Mouse (Mus musculus): ENCODE data around the gene Bcas3. TPM values are rescaled to one million over a fixed set of nuclear protein-coding genes. Genes with fewer than 3 reads are reported as not detected.
A peak's percentile ranks its signal among the peaks of the same experiment; 100 is the strongest.

The Bcas3 gene
- polyA plus RNA-seq, 1 experiment: 37.8 TPM

GRCm38 (mm10) chr11:85720269-85720773 lies 367.4 kb downstream of the Bcas3 start:
- Histone ChIP-seq H3K4me3 (ENCODE audit: low read depth, low read length) (no peak overlapping the region), H3K36me3 (ENCODE audit: control insufficient read depth, insufficient read depth, low read length, poor library complexity, severe bottlenecking) (no peaks in the 10 kb centered on the region), H3K4me1 (ENCODE audit: control insufficient read depth, insufficient read depth, low read length) (peaks cover 3% of the 10 kb centered on the region), H3K27ac (ENCODE audit: insufficient read depth, low read length) (no peak overlapping the region), H3K9ac (ENCODE audit: low read depth, poor library complexity, severe bottlenecking) (no peak overlapping the region), H3K9me3 (replicated peaks; ENCODE audit: control insufficient read depth, insufficient read depth, low read length, poor library complexity, severe bottlenecking) (no peaks in the 10 kb centered on the region), H3K27me3 (ENCODE audit: control insufficient read depth, insufficient read depth, low read length, poor library complexity, severe bottlenecking) (no peaks in the 10 kb centered on the region)
- no peak for TF ChIP-seq EP300 (IDR thresholded peaks at IDR 0.05; ENCODE audit: insufficient read depth, low read depth, low read length)
- no peak for TF ChIP-seq CTCF (IDR thresholded peaks at IDR 0.05; ENCODE audit: low read depth, low read length)
- no peak for TF ChIP-seq POLR2A (IDR thresholded peaks at IDR 0.05; ENCODE audit: insufficient read depth, low read length)

GRCm38 (mm10) chr11:85721986-85722385 lies 369.0 kb downstream of the Bcas3 start:
- Histone ChIP-seq H3K4me3 (ENCODE audit: low read depth, low read length) (no peak overlapping the region), H3K27ac (ENCODE audit: insufficient read depth, low read length) (no peak overlapping the region), H3K9me3 (replicated peaks; ENCODE audit: control insufficient read depth, insufficient read depth, low read length, poor library complexity, severe bottlenecking) (no peaks in the 10 kb centered on the region), H3K4me1 (ENCODE audit: control insufficient read depth, insufficient read depth, low read length) (no peaks in the 10 kb centered on the region), H3K9ac (ENCODE audit: low read depth, poor library complexity, severe bottlenecking) (no peak overlapping the region), H3K27me3 (ENCODE audit: control insufficient read depth, insufficient read depth, low read length, poor library complexity, severe bottlenecking) (no peaks in the 10 kb centered on the region), H3K36me3 (ENCODE audit: control insufficient read depth, insufficient read depth, low read length, poor library complexity, severe bottlenecking) (no peaks in the 10 kb centered on the region)
- TF ChIP-seq CTCF (IDR thresholded peaks at IDR 0.05; ENCODE audit: low read depth, low read length) (no peak), EP300 (IDR thresholded peaks at IDR 0.05; ENCODE audit: insufficient read depth, low read depth, low read length) (no peak), POLR2A (IDR thresholded peaks at IDR 0.05; ENCODE audit: insufficient read depth, low read length) (no peak)

DNA sequence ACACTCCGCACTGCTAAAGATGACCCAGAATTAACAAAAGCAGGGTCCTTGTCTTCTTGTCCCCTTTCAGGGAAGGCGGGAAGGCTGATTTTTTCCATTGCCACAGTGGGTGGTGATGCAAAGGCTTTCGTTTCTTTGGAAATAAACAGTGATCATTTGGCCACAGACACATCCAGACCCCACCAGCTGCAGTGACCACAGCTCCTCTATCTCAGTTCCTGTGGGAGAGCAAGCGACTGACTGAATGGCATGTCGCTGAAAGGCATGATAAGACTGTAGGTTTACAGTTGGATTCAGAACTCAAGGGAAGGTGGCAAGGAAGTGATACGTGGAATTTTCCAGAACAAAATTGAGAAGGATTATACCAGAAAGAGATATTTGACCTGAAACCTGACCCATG lies 371.2 kb downstream of the Bcas3 start:
- Histone ChIP-seq H3K4me3 (ENCODE audit: low read depth, low read length) (no peak overlapping the region), H3K4me1 (ENCODE audit: control insufficient read depth, insufficient read depth, low read length) (no peaks in the 10 kb centered on the region), H3K9ac (ENCODE audit: low read depth, poor library complexity, severe bottlenecking) (no peak overlapping the region), H3K36me3 (ENCODE audit: control insufficient read depth, insufficient read depth, low read length, poor library complexity, severe bottlenecking) (no peaks in the 10 kb centered on the region), H3K27ac (ENCODE audit: insufficient read depth, low read length) (no peak overlapping the region), H3K27me3 (ENCODE audit: control insufficient read depth, insufficient read depth, low read length, poor library complexity, severe bottlenecking) (no peaks in the 10 kb centered on the region), H3K9me3 (replicated peaks; ENCODE audit: control insufficient read depth, insufficient read depth, low read length, poor library complexity, severe bottlenecking) (no peaks in the 10 kb centered on the region)
- TF ChIP-seq EP300 (IDR thresholded peaks at IDR 0.05; ENCODE audit: insufficient read depth, low read depth, low read length): no peak
- no peak for TF ChIP-seq CTCF (IDR thresholded peaks at IDR 0.05; ENCODE audit: low read depth, low read length)
- TF ChIP-seq POLR2A (IDR thresholded peaks at IDR 0.05; ENCODE audit: insufficient read depth, low read length): no peak

GRCm38 (mm10) chr11:85729725-85730124 lies 376.8 kb downstream of the Bcas3 start:
- no peaks in the 10 kb centered on the region for H3K9me3 ChIP-seq (replicated peaks; ENCODE audit: control insufficient read depth, insufficient read depth, low read length, poor library complexity, severe bottlenecking)
- TF ChIP-seq POLR2A (IDR thresholded peaks at IDR 0.05; ENCODE audit: insufficient read depth, low read length) (no peak), EP300 (IDR thresholded peaks at IDR 0.05; ENCODE audit: insufficient read depth, low read depth, low read length) (no peak), CTCF (IDR thresholded peaks at IDR 0.05; ENCODE audit: low read depth, low read length) (no peak)
- no peaks in the 10 kb centered on the region for H3K27me3 ChIP-seq (ENCODE audit: control insufficient read depth, insufficient read depth, low read length, poor library complexity, severe bottlenecking)
- no peak overlapping the region for H3K4me3 ChIP-seq (ENCODE audit: low read depth, low read length)
- no peaks in the 10 kb centered on the region for H3K4me1 ChIP-seq (ENCODE audit: control insufficient read depth, insufficient read depth, low read length)
- H3K36me3 ChIP-seq (ENCODE audit: control insufficient read depth, insufficient read depth, low read length, poor library complexity, severe bottlenecking): no peaks in the 10 kb centered on the region
- H3K27ac ChIP-seq (ENCODE audit: insufficient read depth, low read length): no peak overlapping the region
- H3K9ac ChIP-seq (ENCODE audit: low read depth, poor library complexity, severe bottlenecking): no peak overlapping the region

DNA sequence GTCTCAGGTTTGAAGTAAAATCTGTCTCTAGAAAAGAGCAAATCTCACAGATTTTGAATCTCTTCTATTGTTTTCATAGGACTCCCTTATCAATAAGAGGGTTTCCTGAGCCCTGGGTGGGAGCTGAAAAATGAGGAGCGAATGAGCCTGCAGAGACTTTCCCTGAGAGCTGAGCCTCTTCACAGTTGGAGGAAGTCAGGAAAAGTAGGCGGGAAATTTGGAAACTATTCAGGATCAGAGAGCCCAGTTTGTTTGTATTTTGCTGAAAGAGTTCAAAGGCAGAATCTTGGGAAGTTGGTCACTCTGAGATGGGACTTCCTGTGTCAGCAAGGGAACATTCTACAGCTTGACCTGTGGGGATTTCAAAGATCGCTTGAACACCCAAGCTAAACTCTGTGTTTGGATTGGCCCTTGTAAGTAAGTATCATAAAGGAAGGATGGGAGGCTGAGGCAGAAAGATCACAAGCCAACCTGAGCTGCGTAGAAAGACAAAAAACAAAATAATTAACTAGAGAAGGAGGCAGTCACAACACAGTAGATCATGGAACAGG lies 379.6 kb downstream of the Bcas3 start:
- Histone ChIP-seq H3K27ac (ENCODE audit: insufficient read depth, low read length) (no peak overlapping the region), H3K4me3 (ENCODE audit: low read depth, low read length) (no peak overlapping the region), H3K27me3 (ENCODE audit: control insufficient read depth, insufficient read depth, low read length, poor library complexity, severe bottlenecking) (no peaks in the 10 kb centered on the region), H3K9me3 (replicated peaks; ENCODE audit: control insufficient read depth, insufficient read depth, low read length, poor library complexity, severe bottlenecking) (no peaks in the 10 kb centered on the region), H3K4me1 (ENCODE audit: control insufficient read depth, insufficient read depth, low read length) (no peaks in the 10 kb centered on the region), H3K9ac (ENCODE audit: low read depth, poor library complexity, severe bottlenecking) (no peak overlapping the region), H3K36me3 (ENCODE audit: control insufficient read depth, insufficient read depth, low read length, poor library complexity, severe bottlenecking) (no peaks in the 10 kb centered on the region)
- TF ChIP-seq EP300 (IDR thresholded peaks at IDR 0.05; ENCODE audit: insufficient read depth, low read depth, low read length) (no peak), POLR2A (IDR thresholded peaks at IDR 0.05; ENCODE audit: insufficient read depth, low read length) (no peak), CTCF (IDR thresholded peaks at IDR 0.05; ENCODE audit: low read depth, low read length) (no peak)

- no peaks in the 10 kb centered on the region for H3K27me3 ChIP-seq (ENCODE audit: control insufficient read depth, insufficient read depth, low read length, poor library complexity, severe bottlenecking)
- no peak overlapping the region for H3K4me3 ChIP-seq (ENCODE audit: low read depth, low read length)
- H3K9me3 ChIP-seq (replicated peaks; ENCODE audit: control insufficient read depth, insufficient read depth, low read length, poor library complexity, severe bottlenecking): no peaks in the 10 kb centered on the region
- TF ChIP-seq CTCF (IDR thresholded peaks at IDR 0.05; ENCODE audit: low read depth, low read length): peak; percentile 18
- no peak for TF ChIP-seq EP300 (IDR thresholded peaks at IDR 0.05; ENCODE audit: insufficient read depth, low read depth, low read length)
- TF ChIP-seq POLR2A (IDR thresholded peaks at IDR 0.05; ENCODE audit: insufficient read depth, low read length): no peak
- H3K27ac ChIP-seq (ENCODE audit: insufficient read depth, low read length): no peak overlapping the region
- no peaks in the 10 kb centered on the region for H3K4me1 ChIP-seq (ENCODE audit: control insufficient read depth, insufficient read depth, low read length)
- H3K9ac ChIP-seq (ENCODE audit: low read depth, poor library complexity, severe bottlenecking): no peak overlapping the region
- H3K36me3 ChIP-seq (ENCODE audit: control insufficient read depth, insufficient read depth, low read length, poor library complexity, severe bottlenecking): no peaks in the 10 kb centered on the region
Observed at GRCm38 (mm10) chr11:85733577-85733976, 380.6 kb downstream of the Bcas3 start.
